Mouse (Mus musculus) neural tube, embryonic 13.5 days (tissue): Measurements from ENCODE around the gene Ky. TPM values are rescaled to one million over a fixed set of nuclear protein-coding genes. Genes with fewer than 3 reads are reported as not detected.

Source experiments
- ATAC-seq: fragments of 200-750 bp; cut with Nextera tagmentation; 2 replicates; pipeline ENCODE4 v1.8.0; 2017; ENCODE audit warnings: low read depth, mild to moderate bottlenecking, moderate TSS enrichment, moderate library complexity
- H3K27ac ChIP-seq: fragments of 300-500 bp; sonication (generic); replicated peaks from 2 replicates; pipeline ENCODE4 v1.5.1; 2015; ENCODE audit warnings: moderate library complexity, mild to moderate bottlenecking, inconsistent platforms
- H3K27me3 ChIP-seq: fragments of 300-500 bp; sonication (generic); 2 replicates; pipeline ENCODE4 v1.6.1; 2015; ENCODE audit warnings: mild to moderate bottlenecking, inconsistent platforms
- H3K36me3 ChIP-seq: fragments of 300-500 bp; sonication (generic); 2 replicates; pipeline ENCODE4 v1.6.1; 2015; ENCODE audit warnings: mild to moderate bottlenecking, inconsistent platforms
- H3K4me1 ChIP-seq: fragments of 300-500 bp; sonication (generic); replicated peaks from 2 replicates; pipeline ENCODE4 v1.6.1; 2015; ENCODE audit warnings: inconsistent platforms
- H3K4me2 ChIP-seq: fragments of 300-500 bp; sonication (generic); 2 replicates; pipeline ENCODE4 v1.6.1; 2015; ENCODE audit warnings: inconsistent platforms, mild to moderate bottlenecking, moderate library complexity
- H3K4me3 ChIP-seq: fragments of 300-500 bp; sonication (generic); 2 replicates; pipeline ENCODE4 v1.5.1; 2015; ENCODE audit warnings: mild to moderate bottlenecking, inconsistent platforms
- H3K9ac ChIP-seq: fragments of 300-500 bp; sonication (generic); 2 replicates; pipeline ENCODE4 v1.6.1; 2015; ENCODE audit warnings: moderate library complexity, mild to moderate bottlenecking, inconsistent platforms
- H3K9me3 ChIP-seq: fragments of 300-500 bp; sonication (generic); 2 replicates; pipeline ENCODE4 v1.6.1; 2016; ENCODE audit warnings: inconsistent platforms
- WGBS: fragments of 180-500 bp; shearing (Covaris S2); methylation state at CpG from one replicate; pipeline ENCODE4 v1.1.7; 2015; 5-methylcytosine and 5-hydroxymethylcytosine counted together
- polyA plus RNA-seq: library from polyadenylated mRNA; unstranded; fragments of >200 nt; fragmentation: Nextera tagmentation; extraction: Ambion mirVana; gene quantifications from 2 replicates; pipeline ENCODE4 v1.2.1, GENCODE M21; 2015

Ky gene
- polyA plus RNA-seq, 1 experiment from 2014 or later: 0.36 TPM

DNA sequence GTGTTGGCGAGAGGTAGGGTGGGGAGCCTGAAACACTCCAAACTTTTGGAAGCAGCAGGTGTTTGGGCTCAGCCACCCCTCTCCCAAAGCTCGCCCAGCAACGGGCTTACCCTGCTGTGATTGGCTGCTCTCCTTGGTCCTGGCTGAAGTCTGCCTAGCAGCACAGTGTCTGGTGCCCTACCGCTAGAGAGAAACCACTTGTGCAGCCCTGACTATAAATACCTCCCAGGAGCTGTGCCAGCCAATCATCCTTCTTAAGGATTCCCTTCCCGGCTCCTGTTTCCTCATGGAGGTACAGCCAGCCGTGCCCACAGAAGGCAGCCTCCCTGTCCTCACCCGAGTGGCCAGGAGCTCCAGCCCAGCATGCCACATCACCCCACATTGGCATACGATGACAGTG is 5.9 kb downstream of the Ky start:
- no peak for ATAC-seq
- H3K9me3 ChIP-seq: no peaks in the 10 kb centered on the region
- 55% methylated on average over 8 of the region's 8 CpGs for WGBS

GRCm38 (mm10) chr9:102513578-102513977 is 8.0 kb downstream of the Ky start:
- H3K4me2 ChIP-seq: no peak overlapping the region
- 0 out of 2 replicates have a peak, but pooled peaks cover 3% of the 10 kb centered on the region for H3K9me3 ChIP-seq
- no peak overlapping the region for H3K9ac ChIP-seq
- 87% methylated on average over 4 of the region's 4 CpGs for WGBS
- H3K36me3 ChIP-seq: no peaks in the 10 kb centered on the region
- no peaks in the 10 kb centered on the region for H3K4me1 ChIP-seq
- no peaks in the 10 kb centered on the region for H3K27me3 ChIP-seq
- ATAC-seq: no peak
- no peak overlapping the region for H3K27ac ChIP-seq
- H3K4me3 ChIP-seq: no peak overlapping the region

More for the DNA sequence above, 5.9 kb downstream of the Ky start:
- Histone ChIP-seq H3K36me3 (no peaks in the 10 kb centered on the region), H3K4me1 (peaks cover 1% of the 10 kb centered on the region), H3K4me2 (no peak overlapping the region), H3K4me3 (no peak overlapping the region), H3K27me3 (peaks cover 20% of the 10 kb centered on the region), H3K27ac (no peak overlapping the region), H3K9ac (no peak overlapping the region)

DNA sequence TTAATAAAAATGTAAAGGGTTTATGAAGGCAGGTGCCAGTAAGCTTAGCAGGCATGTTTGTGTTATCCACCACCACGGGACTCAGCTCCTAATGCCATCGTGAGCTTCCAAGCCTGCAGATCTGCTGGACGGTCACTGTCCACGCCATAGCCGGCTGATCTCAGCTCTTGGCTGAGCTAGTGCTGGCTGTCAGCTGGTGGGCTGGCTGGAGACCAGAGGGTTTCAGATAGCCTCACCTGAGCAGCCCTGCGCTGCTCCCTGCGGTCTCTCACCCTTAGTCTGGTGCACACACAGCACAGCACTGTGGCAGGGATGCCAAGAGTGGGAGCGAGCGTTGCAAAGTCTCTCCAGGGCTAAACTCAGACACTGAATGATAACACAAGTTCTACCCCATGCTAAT is 12.9 kb downstream of the Ky start:
- Histone ChIP-seq H3K36me3 (no peaks in the 10 kb centered on the region), H3K27me3 (no peaks in the 10 kb centered on the region), H3K9me3 (0 out of 2 replicates have a peak, but pooled peaks cover 3% of the 10 kb centered on the region), H3K4me3 (no peak overlapping the region), H3K4me2 (no peak overlapping the region), H3K27ac (no peak overlapping the region), H3K4me1 (no peaks in the 10 kb centered on the region), H3K9ac (no peak overlapping the region)
- ATAC-seq: no peak
- WGBS: 87% methylated on average over 9 of the region's 9 CpGs

- Histone ChIP-seq H3K9me3 (0 out of 2 replicates have a peak, but pooled peaks cover 3% of the 10 kb centered on the region), H3K27me3 (no peaks in the 10 kb centered on the region), H3K4me3 (no peak overlapping the region), H3K36me3 (no peaks in the 10 kb centered on the region), H3K27ac (no peak overlapping the region), H3K9ac (no peak overlapping the region), H3K4me2 (no peak overlapping the region), H3K4me1 (no peaks in the 10 kb centered on the region)
- no peak for ATAC-seq
- 72% methylated on average over 4 of the region's 4 CpGs for WGBS
These were observed 15.8 kb downstream of the Ky start for GRCm38 (mm10) chr9:102521396-102521795.

- no peaks in the 10 kb centered on the region for H3K27me3 ChIP-seq
- H3K4me1 ChIP-seq: peaks cover 21% of the 10 kb centered on the region
- no peak for ATAC-seq
- H3K36me3 ChIP-seq: no peaks in the 10 kb centered on the region
- H3K9ac ChIP-seq: no peak overlapping the region
- H3K4me3 ChIP-seq: no peak overlapping the region
- 16% methylated on average over 7 of the region's 7 CpGs for WGBS
- H3K27ac ChIP-seq: peak overlapping the region; percentile 39; the same call in 1 of the 2 replicates
- no peak overlapping the region for H3K4me2 ChIP-seq
- H3K9me3 ChIP-seq: no peaks in the 10 kb centered on the region
These were observed 22.6 kb downstream of the Ky start for GRCm38 (mm10) chr9:102528106-102528505.

- Histone ChIP-seq H3K4me3 (no peak overlapping the region), H3K27ac (0 out of 2 replicates have a peak overlapping the region, but pooled peaks have one; percentile 39), H3K4me2 (no peak overlapping the region), H3K9me3 (no peaks in the 10 kb centered on the region), H3K4me1 (peaks cover 21% of the 10 kb centered on the region), H3K27me3 (no peaks in the 10 kb centered on the region), H3K36me3 (no peaks in the 10 kb centered on the region), H3K9ac (no peak overlapping the region)
- 57% methylated on average over 7 of the region's 7 CpGs for WGBS
- ATAC-seq: no peak
These were observed 23.0 kb downstream of the Ky start for GRCm38 (mm10) chr9:102528561-102528960.

- H3K9ac ChIP-seq: no peak overlapping the region
- ATAC-seq: no peak
- 79% methylated on average over 3 of the region's 3 CpGs for WGBS
- H3K4me1 ChIP-seq: peaks cover 21% of the 10 kb centered on the region
- H3K9me3 ChIP-seq: no peaks in the 10 kb centered on the region
- no peak overlapping the region for H3K4me2 ChIP-seq
- H3K27me3 ChIP-seq: no peaks in the 10 kb centered on the region
- no peak overlapping the region for H3K27ac ChIP-seq
- H3K36me3 ChIP-seq: no peaks in the 10 kb centered on the region
- no peak overlapping the region for H3K4me3 ChIP-seq
These were observed 23.5 kb downstream of the Ky start for GRCm38 (mm10) chr9:102529008-102529407.

DNA sequence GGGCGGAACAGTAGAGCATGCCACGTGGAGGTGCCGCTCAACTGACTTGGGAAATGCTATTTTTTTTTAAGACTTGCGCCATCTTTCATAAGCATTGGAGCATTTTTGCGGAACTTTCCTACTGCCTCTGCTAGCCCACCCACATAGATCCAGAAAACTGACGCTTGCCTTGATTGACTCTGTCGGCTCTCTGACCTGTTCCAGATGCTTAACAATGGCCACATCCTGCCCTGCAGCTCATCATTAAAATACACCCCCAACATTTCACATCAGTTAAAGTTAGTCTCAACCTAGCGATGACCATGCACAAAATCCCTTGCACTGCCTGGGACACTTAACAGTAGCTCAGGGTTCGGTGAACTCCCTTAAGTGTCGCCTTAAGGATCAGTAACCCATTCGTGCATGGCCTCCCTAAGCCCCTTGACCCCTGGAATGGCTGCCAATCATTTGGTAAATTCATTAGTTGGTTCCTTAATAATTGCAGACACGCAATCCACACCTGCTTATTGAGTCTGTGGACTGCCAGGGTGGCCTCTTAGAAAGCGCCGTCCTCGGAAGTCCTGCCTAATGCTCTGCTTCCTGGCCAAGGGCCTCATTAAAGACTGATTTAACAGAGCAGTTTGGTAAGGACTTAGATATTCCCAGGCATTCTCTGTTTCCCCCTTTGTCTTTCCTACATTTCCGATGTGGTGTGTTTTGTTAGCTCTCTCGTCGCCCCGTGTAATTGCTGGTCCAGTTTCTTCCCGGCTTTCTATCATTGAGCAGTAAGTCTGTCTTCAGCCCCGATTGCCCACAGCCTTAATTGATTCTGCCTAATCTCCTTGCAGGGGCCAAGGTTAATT is 25.7 kb downstream of the Ky start:
- Histone ChIP-seq H3K36me3 (no peaks in the 10 kb centered on the region), H3K9me3 (no peaks in the 10 kb centered on the region), H3K4me1 (peaks cover 21% of the 10 kb centered on the region), H3K4me2 (no peak overlapping the region), H3K4me3 (no peak overlapping the region), H3K27ac (0 out of 2 replicates have a peak overlapping the region, but pooled peaks have one; percentile 0), H3K9ac (no peak overlapping the region), H3K27me3 (no peaks in the 10 kb centered on the region)
- 58% methylated on average over 21 of the region's 21 CpGs for whole genome bisulfite sequencing
- no peak for ATAC-seq

DNA sequence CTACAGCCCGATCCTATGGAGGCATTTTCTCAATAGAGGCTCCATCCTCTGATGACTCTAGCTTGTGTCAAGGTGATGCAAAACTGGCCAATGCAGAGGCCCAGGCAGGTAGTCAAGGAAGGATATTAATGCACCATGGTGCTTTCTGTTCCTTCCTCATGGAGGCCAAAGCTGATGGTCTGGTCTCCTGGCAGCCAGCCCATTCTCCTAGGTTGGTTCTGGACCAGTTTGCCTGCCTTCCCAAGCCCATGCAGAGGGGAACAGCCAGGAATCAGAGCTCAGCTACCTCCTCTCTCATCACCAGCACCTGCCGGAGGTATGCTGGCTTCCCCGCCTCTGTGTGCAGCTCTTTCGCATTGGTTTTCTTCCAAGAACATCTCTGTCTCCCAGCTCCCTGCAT is 31.4 kb downstream of the Ky start:
- WGBS: 85% methylated on average over 4 of the region's 4 CpGs
- Histone ChIP-seq H3K27me3 (peaks cover 5% of the 10 kb centered on the region), H3K9me3 (no peaks in the 10 kb centered on the region), H3K4me1 (peaks cover under 1% of the 10 kb centered on the region; the same call in 1 of the 2 replicates), H3K36me3 (no peaks in the 10 kb centered on the region), H3K4me3 (no peak overlapping the region), H3K27ac (no peak overlapping the region), H3K9ac (no peak overlapping the region), H3K4me2 (no peak overlapping the region)
- ATAC-seq: no peak

- no peaks in the 10 kb centered on the region for H3K36me3 ChIP-seq
- no peak overlapping the region for H3K27ac ChIP-seq
- no peak overlapping the region for H3K4me3 ChIP-seq
- H3K9me3 ChIP-seq: no peaks in the 10 kb centered on the region
- no peak for ATAC-seq
- no peak overlapping the region for H3K9ac ChIP-seq
- 66% methylated on average over 7 of the region's 7 CpGs for WGBS
- no peak overlapping the region for H3K4me2 ChIP-seq
- H3K27me3 ChIP-seq: peaks cover 5% of the 10 kb centered on the region
- peaks cover 17% of the 10 kb centered on the region for H3K4me1 ChIP-seq
These were observed 34.1 kb downstream of the Ky start for GRCm38 (mm10) chr9:102539699-102540098.

DNA sequence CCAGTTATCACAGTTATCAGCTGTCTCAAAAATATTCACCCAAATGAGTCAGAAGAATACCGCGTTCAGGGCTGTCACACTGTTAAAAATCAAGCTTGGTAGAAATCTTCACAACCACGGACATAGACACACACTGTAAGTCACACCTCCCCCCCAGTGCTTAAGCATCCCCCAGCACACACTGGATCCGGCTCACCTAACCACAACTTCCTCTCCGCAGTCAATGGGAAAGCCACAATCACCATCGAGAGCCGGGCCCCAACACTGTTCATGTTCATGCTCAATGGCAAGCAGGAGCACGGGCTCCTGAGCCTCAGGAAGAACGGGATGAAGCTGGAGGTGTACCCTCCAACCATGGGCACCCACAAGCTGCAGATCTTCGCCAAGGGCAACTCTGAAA is 36.1 kb downstream of the Ky start:
- WGBS: 87% methylated on average over 10 of the region's 10 CpGs
- Histone ChIP-seq H3K9me3 (no peaks in the 10 kb centered on the region), H3K27me3 (peaks cover 5% of the 10 kb centered on the region), H3K4me1 (peaks cover 32% of the 10 kb centered on the region), H3K9ac (no peak overlapping the region), H3K36me3 (no peaks in the 10 kb centered on the region), H3K4me2 (no peak overlapping the region), H3K27ac (no peak overlapping the region), H3K4me3 (no peak overlapping the region)
- no peak for ATAC-seq

GRCm38 (mm10) chr9:102542540-102542939 is 37.0 kb downstream of the Ky start:
- peaks cover 12% of the 10 kb centered on the region for H3K27me3 ChIP-seq
- 73% methylated on average over 8 of the region's 8 CpGs for WGBS
- H3K36me3 ChIP-seq: no peaks in the 10 kb centered on the region
- peaks cover 38% of the 10 kb centered on the region for H3K4me1 ChIP-seq
- ATAC-seq: no peak
- H3K9me3 ChIP-seq: no peaks in the 10 kb centered on the region
- no peak overlapping the region for H3K27ac ChIP-seq
- no peak overlapping the region for H3K4me2 ChIP-seq
- no peak overlapping the region for H3K9ac ChIP-seq
- H3K4me3 ChIP-seq: no peak overlapping the region

DNA sequence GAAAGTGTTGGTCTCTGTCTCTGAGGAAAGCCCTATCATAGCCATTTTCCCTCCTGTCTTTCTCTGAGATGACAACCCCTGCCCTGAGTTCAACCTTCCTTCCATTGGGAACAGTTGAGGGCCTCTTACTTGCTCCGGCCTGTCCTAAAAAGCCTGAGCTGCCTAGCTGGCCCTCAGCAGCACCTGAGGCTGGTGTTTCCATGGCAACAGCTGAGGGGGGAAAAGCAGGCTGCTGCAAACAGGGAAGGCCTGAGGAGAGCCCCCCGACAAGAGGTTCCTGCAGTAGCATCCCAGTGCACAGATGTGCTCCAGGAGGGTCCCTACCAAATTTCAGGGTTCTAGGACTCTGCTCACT is 38.2 kb downstream of the Ky start:
- Histone ChIP-seq H3K4me2 (no peak overlapping the region), H3K9ac (peak overlapping the region; percentile 75)
- 16% methylated on average over 2 of the region's 2 CpGs for WGBS

More for the DNA sequence above, 38.2 kb downstream of the Ky start:
- no peaks in the 10 kb centered on the region for H3K36me3 ChIP-seq
- H3K4me1 ChIP-seq: peaks cover 38% of the 10 kb centered on the region
- H3K4me3 ChIP-seq: no peak overlapping the region
- no peak; the same call in 1 of the 2 replicates for ATAC-seq
- H3K27me3 ChIP-seq: peaks cover 14% of the 10 kb centered on the region
- H3K9me3 ChIP-seq: no peaks in the 10 kb centered on the region
- peak overlapping the region; percentile 93 for H3K27ac ChIP-seq
